Mouse (Mus musculus) C2C12 (cell line): Measurements from ENCODE around the gene Mkln1. TPM values are rescaled to one million over a fixed set of nuclear protein-coding genes. Genes with fewer than 3 reads are reported as not detected.

Source experiments
- H3K27me3 ChIP-seq: one replicate; pipeline ENCODE4 v1.6.1; 2011; ENCODE audit not compliant: control insufficient read depth, insufficient read depth, insufficient read length
- H3K36me3 ChIP-seq: one replicate; pipeline ENCODE4 v1.6.1; 2011; ENCODE audit not compliant: control insufficient read depth, insufficient read depth
- H3K4me3 ChIP-seq: one replicate; pipeline ENCODE4 v1.5.1; 2011; ENCODE audit warnings: mild to moderate bottlenecking, control low read depth; ENCODE audit not compliant: poor library complexity, insufficient read depth, severe bottlenecking
- H3K79me2 ChIP-seq: one replicate; pipeline ENCODE4 v1.6.1; 2011; ENCODE audit not compliant: control insufficient read depth, insufficient read depth
- H3K79me3 ChIP-seq: one replicate; pipeline ENCODE4 v1.6.1; 2011; ENCODE audit warnings: low read depth, control low read depth
- H3ac ChIP-seq: one replicate; pipeline ENCODE3; 2011; ENCODE audit warnings: low read depth; ENCODE audit not compliant: control insufficient read depth, insufficient read length
- CEBPB ChIP-seq: IDR thresholded peaks from one replicate; pipeline ENCODE4 v1.6.1; 2011; ENCODE audit warnings: low read depth, mild to moderate bottlenecking, control low read depth, moderate library complexity
- CTCF ChIP-seq: IDR thresholded peaks from one replicate; pipeline ENCODE4 v1.5.1; 2011; ENCODE audit not compliant: control insufficient read depth, insufficient read depth, insufficient read length
- FOSL1 ChIP-seq: IDR thresholded peaks from one replicate; pipeline ENCODE4 v1.8.0; 2011; ENCODE audit warnings: mild to moderate bottlenecking, low read length; ENCODE audit not compliant: poor library complexity, insufficient read depth, severe bottlenecking
- MAX ChIP-seq: IDR thresholded peaks from one replicate; pipeline ENCODE4 v1.6.1; 2011; ENCODE audit warnings: mild to moderate bottlenecking, control low read depth
- MYOD1 ChIP-seq: IDR thresholded peaks from one replicate; pipeline ENCODE4 v1.6.1; 2011; ENCODE audit warnings: low read depth; ENCODE audit not compliant: control insufficient read depth, insufficient read length
- MYOG ChIP-seq: IDR thresholded peaks from one replicate; pipeline ENCODE4 v1.6.1; 2011; ENCODE audit not compliant: control insufficient read depth, insufficient read length; ENCODE audit errors: extremely low read depth
- USF1 ChIP-seq: IDR thresholded peaks from one replicate; pipeline ENCODE4 v1.6.1; 2011; ENCODE audit warnings: low read depth, mild to moderate bottlenecking, control low read depth, moderate library complexity
- polyA plus RNA-seq: library from polyadenylated mRNA; unstranded; fragments of >200 nt; fragmentation: generic; extraction: Trizol; gene quantifications from one replicate; pipeline ENCODE4 v1.2.1, GENCODE M21; 2012; ENCODE audit warnings: missing spikeins

Mkln1 gene
- polyA plus RNA-seq, 1 experiment, result 44.9 TPM

DNA sequence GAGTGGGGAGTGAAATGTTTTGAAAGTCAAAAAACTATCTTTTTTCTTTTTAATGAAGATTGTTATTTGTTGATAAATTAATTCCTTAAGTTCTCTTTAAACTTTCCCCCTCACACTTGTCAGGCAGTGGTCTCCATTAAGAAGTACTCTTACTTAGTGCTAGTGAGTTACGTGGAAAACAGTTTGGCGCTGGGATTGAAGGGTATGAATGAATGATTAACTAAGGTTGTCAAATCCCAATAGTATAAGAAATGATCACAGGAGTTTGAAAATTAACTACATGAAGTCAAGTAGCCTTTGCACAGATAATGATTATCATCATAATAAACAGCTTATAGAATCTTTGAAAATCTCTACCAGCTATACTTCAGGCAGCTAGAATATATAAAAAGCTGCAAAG, 101.7 kb downstream of the Mkln1 start:
- H3K4me3 ChIP-seq, result no peak overlapping the region
- no peaks in the 10 kb centered on the region for H3K27me3 ChIP-seq
- TF ChIP-seq MYOD1, result no peak
- TF ChIP-seq MAX, result no peak
- no peak for TF ChIP-seq CTCF
- peaks cover 53% of the 10 kb centered on the region for H3K36me3 ChIP-seq
- no peaks in the 10 kb centered on the region for H3K79me2 ChIP-seq
- H3K79me3 ChIP-seq, result no peaks in the 10 kb centered on the region
- no peak overlapping the region for H3ac ChIP-seq

DNA sequence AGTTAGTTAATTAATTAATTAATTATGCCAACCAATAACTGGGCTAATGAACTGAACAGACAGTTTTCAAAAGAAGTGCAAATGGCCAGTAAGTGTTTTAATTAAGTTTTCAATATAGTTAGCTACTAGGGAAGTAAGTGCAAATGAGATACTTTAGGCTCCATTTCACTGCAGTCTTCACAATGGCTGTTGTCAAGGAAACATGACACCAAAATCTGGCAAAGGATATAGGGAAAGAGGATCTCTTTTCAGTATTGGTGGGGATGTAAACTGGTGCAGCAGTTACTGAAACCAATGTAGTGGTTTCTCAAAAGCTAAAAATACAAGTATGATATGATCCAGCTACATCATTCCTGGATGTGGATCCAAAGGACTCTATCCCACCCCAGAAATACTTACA, 102.2 kb downstream of the Mkln1 start:
- Histone ChIP-seq H3K79me3 (no peaks in the 10 kb centered on the region), H3K27me3 (no peaks in the 10 kb centered on the region), H3K4me3 (no peak overlapping the region), H3K79me2 (no peaks in the 10 kb centered on the region), H3ac (no peak overlapping the region), H3K36me3 (peaks cover 49% of the 10 kb centered on the region)
- no peak for TF ChIP-seq USF1

DNA sequence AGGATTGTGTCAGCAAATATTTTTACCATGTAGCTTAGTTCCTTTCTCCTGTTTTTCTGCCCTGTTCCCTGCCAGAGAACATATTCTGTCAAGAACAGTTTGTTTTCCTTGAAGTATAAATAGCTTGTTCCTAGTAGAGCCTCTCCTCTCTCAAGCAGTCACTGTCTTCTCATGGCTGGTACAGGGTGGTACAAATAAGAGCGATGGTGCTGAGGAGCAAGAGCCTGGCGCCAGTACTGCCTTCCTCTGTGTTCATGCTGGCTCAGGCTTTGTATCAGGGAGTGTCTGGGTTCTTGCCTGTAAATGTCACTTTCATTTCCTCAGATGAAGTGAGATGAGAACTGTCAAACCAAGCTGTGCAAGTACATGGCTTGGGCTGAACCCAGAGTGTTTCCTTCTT, 104.1 kb downstream of the Mkln1 start:
- no peaks in the 10 kb centered on the region for H3K79me2 ChIP-seq
- H3ac ChIP-seq, result no peak overlapping the region
- no peak overlapping the region for H3K4me3 ChIP-seq
- no peaks in the 10 kb centered on the region for H3K27me3 ChIP-seq
- H3K79me3 ChIP-seq, result no peaks in the 10 kb centered on the region
- H3K36me3 ChIP-seq, result peaks cover 37% of the 10 kb centered on the region
- no peak for TF ChIP-seq CEBPB
- TF ChIP-seq MAX, result no peak
- no peak for TF ChIP-seq MYOD1
- no peak for TF ChIP-seq CTCF
- TF ChIP-seq USF1, result no peak
- TF ChIP-seq FOSL1, result no peak
- no peak for TF ChIP-seq MYOG

DNA sequence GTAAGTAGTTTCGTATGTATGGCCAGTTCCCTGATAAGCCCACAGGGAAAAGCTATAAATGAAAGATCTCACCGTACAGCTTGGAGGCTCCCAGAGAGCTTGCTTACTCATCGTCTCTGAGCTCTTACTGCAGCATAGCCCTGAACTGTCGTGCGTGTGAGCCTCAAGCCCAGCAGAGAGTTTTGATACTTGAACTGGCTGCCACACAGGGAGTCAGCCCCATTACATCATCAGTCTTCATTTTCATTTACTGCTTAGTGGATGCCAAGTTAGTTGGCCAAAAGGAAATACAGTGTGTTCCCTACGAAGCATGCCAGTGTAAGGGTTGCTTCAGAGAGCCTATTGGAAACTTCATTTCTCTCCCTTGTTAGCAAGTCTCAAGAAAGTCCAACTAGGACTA, 115.2 kb downstream of the Mkln1 start:
- Histone ChIP-seq H3K36me3 (no peaks in the 10 kb centered on the region), H3K79me3 (no peaks in the 10 kb centered on the region), H3K4me3 (no peak overlapping the region), H3ac (no peak overlapping the region), H3K27me3 (no peaks in the 10 kb centered on the region), H3K79me2 (no peaks in the 10 kb centered on the region)
- TF ChIP-seq CEBPB (no peak), MAX (no peak), USF1 (no peak), MYOD1 (no peak), MYOG (no peak), CTCF (no peak), FOSL1 (no peak)

DNA sequence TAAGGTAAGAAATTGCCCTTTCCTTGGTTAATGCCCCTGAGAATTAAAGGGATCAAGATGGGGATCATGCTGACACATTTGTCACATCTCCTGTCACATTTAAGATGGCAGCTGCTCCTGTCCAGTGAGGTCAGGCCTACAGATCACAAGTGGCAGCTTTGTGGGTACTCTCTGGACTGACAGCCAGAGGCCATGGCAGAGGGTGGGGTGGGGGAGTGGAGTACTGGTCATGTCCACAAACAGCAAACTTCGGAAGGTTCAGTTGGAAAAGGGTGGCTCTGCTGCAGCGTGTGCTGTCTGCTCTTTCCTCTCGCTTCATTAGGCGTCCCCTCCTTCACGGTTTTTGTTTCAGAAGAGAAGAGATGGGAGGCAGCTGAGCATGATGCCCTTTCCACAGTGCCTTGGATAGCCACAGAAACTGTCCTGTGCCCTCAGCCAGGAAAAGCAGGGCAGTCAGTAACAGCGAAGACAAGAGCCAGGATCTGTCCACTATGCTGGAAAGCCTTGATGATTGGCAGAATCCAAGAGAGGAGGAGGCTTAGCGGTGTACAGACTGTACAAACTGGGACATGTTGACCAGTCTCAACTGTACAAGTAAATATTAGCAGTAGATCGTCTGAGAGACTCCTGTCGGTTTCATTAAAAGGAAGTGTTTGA, 119.3 kb downstream of the Mkln1 start:
- TF ChIP-seq FOSL1 (no peak), MYOD1 (peak; percentile 63)
- Histone ChIP-seq H3ac (peak overlapping the region; percentile 49), H3K4me3 (no peak overlapping the region), H3K79me2 (no peaks in the 10 kb centered on the region), H3K27me3 (no peaks in the 10 kb centered on the region), H3K79me3 (no peaks in the 10 kb centered on the region), H3K36me3 (no peaks in the 10 kb centered on the region)

DNA sequence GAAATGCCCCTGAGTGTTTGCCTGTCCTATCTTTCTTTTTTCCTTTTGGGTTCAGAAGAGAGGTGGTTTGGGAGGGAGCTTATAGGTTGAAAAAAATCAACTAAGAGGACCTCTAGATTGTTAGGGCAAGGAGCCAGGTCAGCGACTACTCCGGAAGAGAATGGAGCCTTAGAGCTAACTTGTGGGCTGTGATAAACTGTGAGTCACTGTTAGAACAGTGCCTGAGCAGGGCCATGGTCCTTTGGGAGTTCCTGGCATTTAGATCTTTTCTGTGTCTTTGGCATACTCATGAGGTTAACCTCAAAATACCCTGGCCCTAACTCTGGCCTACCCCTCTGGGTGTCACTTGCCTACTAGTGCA, 119.8 kb downstream of the Mkln1 start:
- H3K79me2 ChIP-seq, result no peaks in the 10 kb centered on the region
- H3ac ChIP-seq, result no peak overlapping the region
- TF ChIP-seq FOSL1, result peak; percentile 69
- no peak for TF ChIP-seq MYOG
- no peak for TF ChIP-seq CTCF
- no peak for TF ChIP-seq USF1
- TF ChIP-seq CEBPB, result no peak
- peak; percentile 71 for TF ChIP-seq MAX
- TF ChIP-seq MYOD1, result peak; percentile 17
- H3K36me3 ChIP-seq, result no peaks in the 10 kb centered on the region
- H3K79me3 ChIP-seq, result no peaks in the 10 kb centered on the region
- no peaks in the 10 kb centered on the region for H3K27me3 ChIP-seq
- H3K4me3 ChIP-seq, result no peak overlapping the region

DNA sequence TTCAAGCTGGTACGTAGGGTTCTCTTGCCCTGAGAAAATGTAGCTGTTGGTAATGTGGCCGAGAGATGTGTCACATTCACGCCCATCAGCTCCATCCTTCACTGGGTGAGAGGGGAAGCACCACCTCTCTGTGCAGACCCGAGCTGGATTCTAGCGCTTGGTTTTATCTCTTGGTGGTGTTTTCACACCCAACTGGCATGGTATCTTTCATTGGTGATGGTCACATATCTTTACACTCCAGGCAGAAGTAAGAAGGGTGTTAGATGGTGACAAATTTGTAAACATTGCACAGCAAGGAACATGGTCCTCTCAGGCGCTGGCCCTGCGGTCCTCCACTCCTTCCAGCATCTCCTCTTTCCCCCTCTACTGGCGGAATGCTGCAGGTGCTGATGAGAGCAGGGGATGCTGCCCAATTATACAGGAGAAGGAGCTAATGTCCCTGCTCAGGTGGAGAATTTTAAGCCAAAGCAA, 120.5 kb downstream of the Mkln1 start:
- no peak overlapping the region for H3ac ChIP-seq
- H3K79me2 ChIP-seq, result no peaks in the 10 kb centered on the region
- no peaks in the 10 kb centered on the region for H3K27me3 ChIP-seq
- H3K36me3 ChIP-seq, result no peaks in the 10 kb centered on the region
- H3K79me3 ChIP-seq, result no peaks in the 10 kb centered on the region
- TF ChIP-seq MYOG (no peak), CEBPB (no peak), MAX (no peak), FOSL1 (no peak), MYOD1 (no peak), CTCF (no peak), USF1 (no peak)
- no peak overlapping the region for H3K4me3 ChIP-seq
